Mouse (Mus musculus) gonadal fat pad, adult 2 months (tissue): ENCODE data around the gene E2f4. TPM values are rescaled to one million over a fixed set of nuclear protein-coding genes. Genes with fewer than 3 reads are reported as not detected.

Experiments used
- DNase-seq: peaks from one replicate; pipeline ENCODE4 v3.0.0-alpha.2; 2012; ENCODE audit warnings: low read depth
- polyA plus RNA-seq: library from polyadenylated mRNA; depleted of rRNA; stranded (reverse); fragments of >200 nt; gene quantifications from 2 replicates; pipeline ENCODE4 v1.2.3, GENCODE M21; 2012

E2f4 gene
- polyA plus RNA-seq, 1 experiment = 88.9 TPM

DNA sequence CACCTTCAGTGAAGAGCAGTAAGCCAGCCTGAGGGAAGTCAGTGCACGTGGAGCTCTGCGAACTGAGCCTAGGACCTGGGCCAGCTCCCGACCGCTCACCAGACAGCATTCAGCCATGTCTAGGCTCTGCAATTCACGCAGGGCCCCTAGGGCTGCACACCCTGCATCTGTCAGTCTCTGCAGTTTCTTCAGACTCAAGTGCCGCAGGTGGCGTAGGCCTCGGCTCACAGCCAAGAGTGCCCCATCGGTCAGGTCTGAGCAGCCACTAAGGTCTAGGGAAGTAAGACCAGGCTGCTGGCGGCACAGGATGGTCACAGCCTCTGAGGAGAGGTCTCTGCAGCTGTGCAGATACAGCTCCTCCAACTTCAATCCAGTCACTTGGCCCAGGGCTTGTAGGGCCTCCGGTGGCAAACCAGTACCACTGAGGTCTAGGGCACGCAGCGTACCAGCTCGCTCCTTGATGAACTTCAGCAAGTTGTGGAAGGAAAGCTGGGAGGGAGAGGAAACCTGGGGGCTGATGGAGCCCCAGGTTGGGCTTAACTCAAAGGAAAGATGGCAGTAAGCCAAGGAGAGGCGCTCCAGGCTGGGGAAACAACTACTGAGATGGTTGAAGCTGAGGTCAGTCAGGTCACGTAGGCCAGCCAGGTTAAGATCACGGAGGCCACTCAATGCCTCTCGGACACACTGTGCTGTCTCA lies 17.8 kb downstream of the E2f4 start:
- no peak for DNase-seq

DNA sequence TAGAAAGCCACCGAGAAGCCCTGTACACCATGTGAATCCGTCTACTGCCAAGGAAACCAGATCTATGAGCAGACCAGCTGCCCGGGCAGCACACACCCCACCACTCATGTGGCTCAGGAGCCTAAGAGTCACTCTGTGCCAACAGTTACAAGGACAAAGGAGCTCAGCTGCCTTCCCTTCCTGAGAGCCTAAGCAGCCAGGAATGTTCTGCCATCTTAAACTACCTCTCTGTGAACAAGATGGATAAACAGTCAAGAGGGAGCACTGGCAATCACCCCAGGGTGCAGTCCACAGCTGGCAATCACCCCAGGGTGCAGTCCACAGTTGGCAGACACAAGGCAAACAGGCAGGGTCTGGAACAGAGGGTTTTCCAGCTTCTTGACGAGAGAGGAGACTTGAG lies 20.5 kb downstream of the E2f4 start:
- DNase-seq = no peak

- no peak for DNase-seq
Observed at GRCm38 (mm10) chr8:105318662-105319190, 21.3 kb downstream of the E2f4 start.

GRCm38 (mm10) chr8:105323183-105323582 lies 25.7 kb downstream of the E2f4 start:
- DNase-seq = no peak

GRCm38 (mm10) chr8:105325641-105326093 lies 28.2 kb downstream of the E2f4 start:
- no peak for DNase-seq

DNA sequence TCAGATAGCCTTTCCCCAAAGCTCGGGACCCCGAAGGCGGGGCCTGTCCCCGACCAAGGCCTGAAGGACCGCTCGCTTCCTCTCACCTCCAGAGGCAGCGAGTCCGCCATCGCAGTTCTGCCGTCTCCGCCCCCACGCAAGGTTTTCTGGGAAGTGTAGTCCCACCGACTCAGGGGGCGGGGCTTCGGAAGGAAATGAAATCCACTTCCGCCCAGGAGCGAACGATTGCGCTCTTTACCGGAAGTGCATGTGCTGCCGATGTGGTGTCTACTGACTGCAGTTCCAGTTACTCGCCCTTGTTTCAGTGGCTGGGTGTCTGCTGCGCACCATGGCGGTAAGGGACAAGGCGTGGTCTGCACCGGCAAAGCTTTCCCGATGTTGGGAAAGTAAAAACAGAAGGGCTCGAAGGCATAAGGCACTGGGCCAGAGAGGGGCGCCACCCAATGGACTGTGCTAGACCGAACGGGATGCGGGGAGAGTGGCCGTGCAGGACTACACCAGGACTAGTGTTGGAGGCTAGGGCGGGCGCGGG lies 28.7 kb downstream of the E2f4 start, which contains the start of the genes Lrrc29 and Tmem208:
Gene Lrrc29 (minus strand): TSS at position 138 of the 532 bp plus-strand sequence.
Gene Tmem208 (plus strand): TSS at position 214 of the 532 bp plus-strand sequence.
- no peak for DNase-seq

DNA sequence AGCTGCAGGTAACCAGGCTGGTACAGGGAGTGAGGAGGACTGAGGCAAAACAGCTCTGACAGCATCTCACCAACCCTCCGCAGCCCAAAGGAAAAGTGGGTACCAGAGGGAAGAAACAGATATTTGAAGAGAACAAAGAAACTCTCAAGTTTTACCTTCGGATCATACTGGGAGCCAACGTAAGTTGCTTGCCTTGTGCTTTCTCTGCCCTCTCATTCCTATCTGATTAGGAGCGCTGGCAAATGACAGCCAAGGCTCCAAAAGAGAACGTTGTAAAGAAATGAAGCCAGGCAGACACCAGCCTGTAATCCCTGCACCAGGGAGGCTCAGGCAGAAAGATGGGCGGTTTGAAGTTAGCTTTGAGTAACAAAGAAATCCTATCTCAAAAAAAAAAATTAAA lies 29.5 kb downstream of the E2f4 start:
- DNase-seq = no peak

- DNase-seq = no peak
Observed at GRCm38 (mm10) chr8:105330325-105330724, 32.9 kb downstream of the E2f4 start.

- no peak for DNase-seq
Observed at GRCm38 (mm10) chr8:105331469-105331868, 34.0 kb downstream of the E2f4 start.

- no peak for DNase-seq
Observed at GRCm38 (mm10) chr8:105331931-105332330, 34.5 kb downstream of the E2f4 start.

GRCm38 (mm10) chr8:105332523-105332922 lies 35.1 kb downstream of the E2f4 start:
- no peak for DNase-seq

DNA sequence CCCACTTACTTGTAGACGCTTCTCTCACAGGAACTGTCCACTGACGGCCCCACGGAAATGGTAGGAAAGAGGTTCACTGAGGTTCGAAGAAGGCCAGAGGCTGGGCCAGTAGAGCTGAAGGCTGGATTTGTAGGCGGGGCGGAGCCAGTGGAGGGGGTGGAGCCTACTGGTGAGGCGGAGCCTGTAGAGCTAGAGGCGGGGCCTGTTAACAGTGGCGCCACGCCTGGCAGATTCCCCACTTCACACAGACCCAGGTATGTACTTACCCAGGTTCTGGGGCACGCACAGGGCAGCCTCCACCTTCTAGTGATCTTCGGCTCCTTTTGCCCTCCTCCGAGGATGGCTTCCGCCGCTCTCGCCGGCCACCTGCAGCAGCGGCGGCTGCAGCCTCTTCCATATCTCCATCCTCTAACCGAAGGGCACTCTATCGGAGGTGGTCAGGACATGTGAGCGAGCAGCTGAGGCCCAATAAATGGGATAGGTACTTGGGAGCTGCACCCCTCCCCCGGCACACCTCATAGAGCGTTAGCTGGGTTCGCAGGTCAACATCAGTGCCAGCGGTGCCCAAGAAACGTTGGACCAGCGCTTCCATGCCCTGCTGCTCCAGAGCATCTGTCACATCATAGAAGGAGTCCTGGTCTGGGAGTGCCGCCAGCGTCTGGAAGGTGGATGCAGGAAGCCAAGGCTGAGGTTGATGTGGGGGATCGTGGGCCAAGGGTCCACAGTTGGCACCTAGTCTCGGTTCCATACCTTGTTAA lies 39.1 kb downstream of the E2f4 start:
- no peak for DNase-seq

GRCm38 (mm10) chr8:105338992-105339391 lies 41.5 kb downstream of the E2f4 start:
- DNase-seq = no peak

DNA sequence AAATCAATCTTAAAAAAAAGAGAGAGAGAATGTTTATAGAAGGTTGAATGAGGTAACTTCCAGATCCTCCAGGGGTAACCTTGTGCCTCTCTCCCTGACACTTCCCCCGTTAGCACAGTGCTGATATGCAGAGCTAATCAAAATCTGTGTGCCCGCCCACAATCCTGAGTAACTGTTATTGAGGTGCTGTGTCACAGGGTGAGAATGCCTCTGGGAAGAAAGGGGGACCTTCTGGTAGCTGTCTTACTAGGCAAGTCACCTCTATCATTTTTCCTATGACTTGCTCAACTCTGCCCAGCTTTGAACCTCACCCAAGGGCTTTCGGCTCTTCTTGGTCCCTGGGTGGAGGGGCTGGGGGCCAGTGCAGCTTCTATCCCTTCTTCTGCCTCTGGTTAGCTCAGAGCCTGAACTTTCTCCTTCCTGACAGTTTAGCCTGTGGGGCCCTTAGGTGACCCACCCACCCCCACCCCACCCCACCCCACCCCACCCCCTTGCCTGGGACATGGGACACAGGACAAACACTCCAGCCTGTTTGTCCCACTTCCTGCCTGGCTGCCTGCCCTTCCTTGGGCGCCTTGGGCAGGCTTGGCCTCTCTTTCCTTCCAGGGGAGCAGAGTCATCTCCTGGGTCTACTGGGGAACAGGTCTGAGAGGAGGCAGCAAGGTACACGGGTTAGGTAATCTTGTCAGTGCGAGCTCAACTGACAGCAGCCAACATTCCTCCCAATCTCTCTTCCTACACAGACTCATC lies 42.6 kb downstream of the E2f4 start:
- no peak for DNase-seq

- no peak for DNase-seq
Observed at GRCm38 (mm10) chr8:105341399-105341798, 43.9 kb downstream of the E2f4 start.

DNA sequence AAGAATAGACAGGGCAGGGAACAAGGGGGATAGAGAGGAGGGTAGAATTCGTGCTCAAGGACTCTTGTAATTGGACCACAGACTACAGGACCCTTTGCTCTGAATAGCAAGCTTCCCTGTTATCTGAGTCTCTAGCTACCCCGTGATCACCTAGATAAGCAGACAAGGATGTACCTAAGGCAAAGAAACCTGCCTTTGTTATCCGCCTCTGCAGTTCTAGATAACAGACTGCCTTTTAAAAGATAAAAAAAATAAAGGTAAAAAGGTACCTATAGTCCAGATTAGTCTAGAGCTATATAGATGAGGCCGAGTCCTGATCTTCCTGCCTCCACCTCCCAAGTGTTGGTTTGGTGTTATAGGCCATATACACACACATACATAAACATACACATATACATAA lies 45.3 kb downstream of the E2f4 start:
- no peak for DNase-seq

- no peak for DNase-seq
Observed at GRCm38 (mm10) chr8:105343791-105344574, 46.5 kb downstream of the E2f4 start.

DNA sequence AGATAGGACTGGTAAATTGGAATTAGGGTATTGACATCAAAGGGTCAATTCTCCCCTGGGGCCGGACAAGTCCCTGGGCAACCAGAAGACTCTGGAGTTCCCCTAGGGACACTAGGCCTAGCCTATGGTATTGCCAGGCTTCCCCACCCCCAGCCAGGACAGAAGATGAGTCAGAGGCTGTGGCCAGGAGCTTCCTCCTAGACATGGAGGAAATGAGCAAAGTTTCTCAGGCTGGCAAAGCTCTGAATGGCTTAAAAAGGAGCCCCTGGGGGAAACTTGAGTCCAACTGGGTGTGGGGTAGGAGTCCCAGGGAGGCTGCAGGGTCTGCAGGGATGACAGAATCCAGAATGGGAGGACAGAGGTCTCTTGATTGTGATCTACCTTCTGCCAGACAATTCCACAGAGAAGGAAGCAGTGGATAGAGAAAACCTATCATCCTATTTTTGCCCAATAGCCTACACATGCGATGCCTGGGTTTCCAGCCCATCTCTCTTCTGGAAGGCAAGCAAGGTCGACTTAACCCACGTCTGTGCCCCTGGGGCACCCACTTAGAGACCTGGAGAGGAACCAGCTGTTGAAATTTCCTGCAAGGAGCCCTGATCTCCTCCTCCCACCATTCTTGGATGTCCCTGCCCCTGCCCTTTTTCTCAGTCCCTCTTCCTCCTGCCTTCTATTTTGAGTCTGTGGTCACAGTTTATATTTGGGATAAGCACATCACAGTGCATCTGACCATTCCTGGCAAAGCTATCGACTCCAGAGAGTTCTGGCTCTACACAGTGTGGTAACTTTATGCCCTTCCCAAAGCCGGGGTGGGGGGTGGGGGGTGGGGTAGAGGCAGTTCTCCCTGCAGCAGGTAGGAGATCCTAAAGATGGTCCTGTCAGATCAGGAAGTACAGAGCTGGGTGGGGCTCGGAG lies 47.9 kb downstream of the E2f4 start:
- DNase-seq = no peak

DNA sequence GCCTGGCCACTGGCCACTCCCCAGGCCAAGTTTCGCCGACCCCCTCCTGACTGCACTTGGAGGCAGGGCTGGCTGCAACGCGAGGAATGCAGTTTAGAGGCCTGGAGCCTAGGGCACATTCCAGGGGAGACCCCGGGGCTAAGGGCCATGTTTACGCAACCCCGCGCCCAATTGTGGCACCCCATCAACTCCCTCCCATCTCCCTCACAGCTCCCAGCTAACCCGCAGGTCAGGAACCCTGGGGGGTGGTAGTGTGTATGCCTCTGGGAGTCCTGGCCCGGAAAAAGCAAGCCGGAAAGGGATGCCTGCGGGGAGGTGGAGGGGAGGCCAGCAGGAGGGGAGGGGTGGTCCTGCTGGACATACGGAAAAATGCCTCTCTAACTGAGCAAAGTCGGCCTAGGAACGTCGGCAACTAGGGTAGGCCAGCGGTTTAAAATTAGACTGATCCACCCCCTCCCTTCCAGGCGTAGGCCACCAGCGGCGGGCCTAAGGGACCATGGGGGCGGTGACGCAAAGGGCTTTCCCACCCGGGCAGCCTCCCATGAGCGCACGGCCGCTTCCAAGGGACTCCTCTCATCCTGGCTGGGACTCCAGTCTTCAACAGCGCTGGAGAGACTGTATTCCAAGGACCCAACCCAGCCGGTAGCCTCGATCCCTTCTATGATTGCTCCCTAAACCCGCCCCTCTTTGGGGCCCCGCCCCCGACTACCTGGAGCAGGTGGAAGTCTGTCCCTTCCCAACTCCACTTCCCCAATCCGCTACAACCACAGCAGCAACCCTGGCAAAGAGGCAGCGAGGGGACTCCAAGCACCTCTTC lies 49.4 kb downstream of the E2f4 start:
- no peak for DNase-seq
